Mouse (Mus musculus) G1E (cell line): ENCODE results near the gene 2310011J03Rik. TPM values are rescaled to one million over a fixed set of nuclear protein-coding genes. Genes with fewer than 3 reads are reported as not detected.

Experiments
- ATAC-seq: 2 replicates; pipeline ENCODE4 v1.8.0; 2016; ENCODE audit warnings: mild to moderate bottlenecking; ENCODE audit not compliant: insufficient number of reproducible peaks, poor library complexity, low FRiP score, severe bottlenecking; ENCODE audit errors: extremely low read depth
- DNase-seq: peaks from one replicate; pipeline ENCODE4 v3.0.0; 2012; ENCODE audit warnings: low spot score
- H3K27me3 ChIP-seq: 2 replicates; pipeline ENCODE4 v1.6.1; 2012; ENCODE audit warnings: mild to moderate bottlenecking, low read length, inconsistent platforms; ENCODE audit not compliant: insufficient read depth
- H3K36me3 ChIP-seq: replicated peaks from 2 replicates; pipeline ENCODE3; 2012; ENCODE audit warnings: mild to moderate bottlenecking, inconsistent platforms
- H3K4me1 ChIP-seq: 2 replicates; pipeline ENCODE4 v1.6.1; 2012; ENCODE audit warnings: low read depth, low read length, inconsistent platforms, mixed read lengths; ENCODE audit not compliant: insufficient read depth
- H3K4me3 ChIP-seq: 2 replicates; pipeline ENCODE4 v1.5.1; 2012; ENCODE audit warnings: low read depth, mild to moderate bottlenecking, inconsistent platforms, low read length, moderate library complexity, mixed read lengths
- H3K9me3 ChIP-seq: replicated peaks from 2 replicates; pipeline ENCODE4 v1.6.1; 2012; ENCODE audit warnings: inconsistent platforms
- CTCF ChIP-seq: IDR thresholded peaks from 2 replicates; pipeline ENCODE4 v1.5.1; 2012; ENCODE audit warnings: low read depth, low read length, inconsistent platforms, mixed read lengths
- GATA1 ChIP-seq: IDR thresholded peaks from 2 replicates; pipeline ENCODE4 v1.6.1; 2012; ENCODE audit warnings: borderline replicate concordance, low read length, inconsistent platforms, mixed read lengths
- GATA2 ChIP-seq: IDR thresholded peaks from 2 replicates; pipeline ENCODE4 v1.6.1; 2012; ENCODE audit warnings: low read depth, low read length, inconsistent platforms, borderline replicate concordance
- POLR2AphosphoS5 ChIP-seq: IDR thresholded peaks from 2 replicates; pipeline ENCODE4 v1.6.1; 2012; ENCODE audit warnings: low read depth, low read length, inconsistent platforms; ENCODE audit not compliant: insufficient replicate concordance
- TAL1 ChIP-seq: conservative IDR thresholded peaks from 2 replicates; pipeline ENCODE4 v1.6.1; 2012; ENCODE audit warnings: low read depth, low read length, inconsistent platforms, mixed read lengths
- polyA plus RNA-seq: library from polyadenylated mRNA; stranded (reverse); fragments of >175 nt; gene quantifications from 2 replicates; pipeline ENCODE4 v1.2.3, GENCODE M21; 2012
- total RNA-seq, 2 experiments: library from RNA; stranded (forward) in 1 of 2; stranded (reverse) in 1 of 2; fragments of 200-1000 nt in 1 of 2; fragments of >200 nt in 1 of 2; fragmentation: Nextera tagmentation in 1 of 2; gene quantifications; 2 replicates each; pipeline ENCODE4 v1.2.3; 2014 to 2017

Gene 2310011J03Rik
- total and polyA plus RNA-seq, 3 experiments, result 17.6 to 92.5 (median 27.0) TPM

GRCm38 (mm10) chr10:80356737-80357136 is 36.4 kb upstream of the 2310011J03Rik start:
- Histone ChIP-seq H3K4me1 (peaks cover 21% of the 10 kb centered on the region), H3K36me3 (no peaks in the 10 kb centered on the region), H3K4me3 (no peak overlapping the region), H3K27me3 (peaks cover 93% of the 10 kb centered on the region), H3K9me3 (no peaks in the 10 kb centered on the region)
- no peak for ATAC-seq
- TF ChIP-seq CTCF (no peak), GATA2 (no peak), TAL1 (no peak), GATA1 (no peak), POLR2AphosphoS5 (no peak)
- no peak for DNase-seq

DNA sequence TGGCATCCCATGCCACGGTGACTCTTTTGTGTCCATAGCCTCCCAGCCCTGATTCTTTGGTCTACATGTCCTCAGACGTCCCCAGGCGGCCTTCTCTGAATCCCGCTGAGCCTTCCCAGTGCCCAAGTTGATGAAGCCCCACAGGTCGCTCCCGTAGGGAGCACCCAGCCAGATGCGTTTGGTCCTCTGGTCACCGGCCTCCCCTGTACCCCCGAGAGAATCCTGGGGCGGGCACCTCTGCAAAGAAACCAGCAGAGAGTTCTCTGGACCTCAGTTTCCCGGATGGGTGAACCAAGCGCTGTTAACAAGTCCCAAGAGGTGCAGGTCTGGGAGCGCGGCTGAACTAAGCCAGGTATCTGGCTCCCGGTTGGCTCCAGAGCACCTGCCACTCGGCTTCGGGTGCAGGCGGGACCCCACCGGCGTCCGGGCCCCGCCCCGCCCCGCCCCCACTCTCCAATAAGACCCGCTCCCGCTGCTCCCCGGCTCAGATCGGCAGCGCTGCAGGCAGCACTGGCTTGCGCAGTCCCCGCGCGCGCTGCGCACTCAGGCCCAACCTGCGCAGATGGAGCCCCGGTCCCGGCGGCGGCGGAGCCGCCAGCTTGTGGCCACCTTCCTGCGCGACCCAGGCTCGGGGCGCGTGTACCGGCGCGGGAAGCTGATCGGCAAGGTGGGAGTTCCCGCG is 35.8 kb upstream of the 2310011J03Rik start, which contains the start of gene Plk5:
TSS of gene Plk5 (plus strand) at position 459 of the 682 bp plus-strand sequence.
- Histone ChIP-seq H3K9me3 (no peaks in the 10 kb centered on the region), H3K4me3 (no peak within 1 kb of the TSS), H3K27me3 (peaks cover 96% of the 10 kb centered on the region), H3K4me1 (peaks cover 21% of the 10 kb centered on the region), H3K36me3 (no peaks in the 10 kb centered on the region)
- ATAC-seq (no peak), DNase-seq (no peak)
- no peak for TF ChIP-seq GATA2
- no peak for TF ChIP-seq POLR2AphosphoS5
- TF ChIP-seq CTCF, result no peak
- TF ChIP-seq GATA1, result no peak
- TF ChIP-seq TAL1, result no peak

- peaks cover 24% of the 10 kb centered on the region for H3K4me1 ChIP-seq
- H3K36me3 ChIP-seq, result no peaks in the 10 kb centered on the region
- no peak for ATAC-seq
- H3K27me3 ChIP-seq, result peaks cover 96% of the 10 kb centered on the region
- no peak for DNase-seq
- H3K4me3 ChIP-seq, result no peak overlapping the region
- H3K9me3 ChIP-seq, result no peaks in the 10 kb centered on the region
- TF ChIP-seq CTCF (no peak), GATA1 (no peak), GATA2 (no peak), TAL1 (no peak), POLR2AphosphoS5 (no peak)
These were observed 35.1 kb upstream of the 2310011J03Rik start for GRCm38 (mm10) chr10:80355431-80355830.

DNA sequence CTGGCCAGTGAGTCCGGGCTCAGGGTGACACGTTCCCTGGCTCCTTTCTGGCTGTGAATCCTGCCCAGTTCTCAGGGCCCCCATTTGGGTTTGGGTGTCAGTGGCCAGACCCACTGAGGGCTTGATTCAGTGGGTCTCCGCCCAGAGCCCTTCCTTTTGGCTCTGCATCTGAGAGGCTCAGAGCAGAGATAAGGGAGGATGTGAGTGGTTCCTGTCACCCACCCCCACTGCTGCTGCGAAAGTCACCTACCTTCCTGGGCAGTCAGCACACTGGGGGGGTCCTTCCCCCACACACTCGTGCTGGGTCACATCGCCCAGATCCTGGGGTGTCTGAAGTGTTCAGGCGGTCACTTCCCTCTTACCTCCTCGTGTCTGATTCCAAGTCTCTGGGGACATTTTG is 32.4 kb upstream of the 2310011J03Rik start:
- Histone ChIP-seq H3K27me3 (peaks cover 86% of the 10 kb centered on the region), H3K36me3 (no peaks in the 10 kb centered on the region), H3K4me3 (no peak overlapping the region), H3K4me1 (peaks cover 48% of the 10 kb centered on the region), H3K9me3 (no peaks in the 10 kb centered on the region)
- TF ChIP-seq TAL1 (no peak), POLR2AphosphoS5 (no peak), CTCF (no peak), GATA1 (no peak), GATA2 (no peak)
- no peak for ATAC-seq
- DNase-seq, result no peak

- Histone ChIP-seq H3K27me3 (peaks cover 77% of the 10 kb centered on the region), H3K4me1 (peaks cover 56% of the 10 kb centered on the region), H3K4me3 (no peak overlapping the region), H3K36me3 (no peaks in the 10 kb centered on the region), H3K9me3 (no peaks in the 10 kb centered on the region)
- no peak for ATAC-seq
- no peak for DNase-seq
- TF ChIP-seq GATA2 (no peak), GATA1 (no peak), POLR2AphosphoS5 (no peak), TAL1 (no peak), CTCF (no peak)
These were observed 31.6 kb upstream of the 2310011J03Rik start for GRCm38 (mm10) chr10:80351896-80352295.

DNA sequence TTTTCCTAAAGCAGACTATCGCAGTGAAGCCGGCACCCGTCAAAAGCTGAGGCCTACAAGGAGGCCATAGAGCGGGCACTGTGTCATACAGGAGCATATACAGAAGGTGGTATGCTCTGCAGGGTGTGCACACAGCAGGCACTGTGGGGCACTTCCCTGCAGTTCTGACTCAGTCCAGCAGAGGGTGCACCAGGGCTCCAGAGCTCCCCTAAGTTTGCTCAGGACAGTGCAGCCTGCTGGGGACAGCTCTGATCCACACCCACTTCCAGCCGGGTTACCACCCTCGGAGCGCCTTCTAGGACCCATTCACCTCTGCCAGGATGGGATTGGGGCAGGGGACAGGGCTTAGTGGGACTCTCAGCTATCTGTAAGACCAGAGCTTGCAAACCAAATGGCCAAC is 30.0 kb upstream of the 2310011J03Rik start:
- Histone ChIP-seq H3K27me3 (peaks cover 61% of the 10 kb centered on the region), H3K36me3 (peaks cover 4% of the 10 kb centered on the region), H3K4me1 (peaks cover 64% of the 10 kb centered on the region), H3K4me3 (no peak overlapping the region), H3K9me3 (no peaks in the 10 kb centered on the region)
- ATAC-seq, result peak; percentile 69
- peak; percentile 70 for DNase-seq
- TF ChIP-seq GATA2 (no peak), CTCF (peak; percentile 97)
